Comparison of ENCODE assay signal across 8 mouse cellular contexts in the genomic region with DNA sequence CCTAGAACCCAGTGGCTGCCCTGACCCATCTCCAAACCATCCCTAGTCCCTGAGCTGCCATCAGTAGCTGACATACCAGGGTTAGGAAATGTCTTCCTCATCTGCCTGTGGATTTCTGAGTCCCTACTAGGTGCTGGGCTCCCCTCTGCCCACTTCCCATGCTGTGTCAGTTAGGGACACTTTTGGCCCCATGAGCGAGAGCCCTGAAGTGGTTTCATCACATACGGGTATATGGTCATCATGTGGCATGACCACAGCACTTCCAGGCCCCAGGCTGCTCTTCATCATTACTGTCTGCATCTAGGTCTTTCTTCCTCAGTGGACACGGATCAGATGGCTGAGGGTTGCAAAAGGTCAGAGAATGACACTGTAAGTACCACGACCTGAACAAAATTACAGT. TPM values are rescaled to one million over a fixed set of nuclear protein-coding genes. Genes with fewer than 3 reads are reported as not detected.
DNase-seq lines count a peak whose midpoint lies in the region; ATAC-seq and TF ChIP-seq lines count a peak whose summit lies in the region.

A gene (plus strand): TSS at position 301 of the 400 bp plus-strand sequence.

- H3K4me1 ChIP-seq in lung, adult 2 months (ENCODE audit: control insufficient read depth, insufficient read depth, low read length), result peaks cover 23% of the 10 kb centered on the region
- peaks cover 30% of the 10 kb centered on the region for H3K4me1 ChIP-seq in embryonic facial prominence, embryonic 13.5 days
- peaks cover 28% of the 10 kb centered on the region for H3K4me1 ChIP-seq in heart, embryonic 15.5 days (replicated peaks)
- H3K4me1 ChIP-seq in neural tube, embryonic 15.5 days, result peaks cover 16% of the 10 kb centered on the region

- H3K4me2 ChIP-seq in embryonic facial prominence, embryonic 13.5 days, result no peak within 1 kb of the TSS
- no peak within 1 kb of the TSS for H3K4me2 ChIP-seq in heart, embryonic 15.5 days
- no peak within 1 kb of the TSS for H3K4me2 ChIP-seq in neural tube, embryonic 15.5 days

- DNase-seq in lung, adult 2 months, result no peak
- no peak for DNase-seq in lung, postnatal 25 days (ENCODE audit: low spot score)
- no peak for DNase-seq in left cerebral cortex, postnatal 36 days (ENCODE audit: low spot score in 2 of 2)
- no peak for DNase-seq in ovary, postnatal 36 days (ENCODE audit: low spot score)
- no peak for DNase-seq in kidney, adult 11 months

- H3K4me3 ChIP-seq in lung, adult 2 months (replicated peaks; ENCODE audit: extremely low read depth, low read depth, low read length), result no peak within 1 kb of the TSS
- H3K4me3 ChIP-seq in embryonic facial prominence, embryonic 13.5 days, result no peak within 1 kb of the TSS
- no peak within 1 kb of the TSS for H3K4me3 ChIP-seq in heart, embryonic 15.5 days
- H3K4me3 ChIP-seq in neural tube, embryonic 15.5 days (replicated peaks), result no peak within 1 kb of the TSS

- no peak for TF ChIP-seq CTCF in lung, adult 2 months (IDR thresholded peaks at IDR 0.05; ENCODE audit: insufficient read depth, low read length)

- no peaks in the 10 kb centered on the region for H3K36me3 ChIP-seq in embryonic facial prominence, embryonic 13.5 days
- H3K36me3 ChIP-seq in heart, embryonic 15.5 days, result no peaks in the 10 kb centered on the region
- H3K36me3 ChIP-seq in neural tube, embryonic 15.5 days, result no peaks in the 10 kb centered on the region

- ATAC-seq in embryonic facial prominence, embryonic 13.5 days (ENCODE audit: insufficient number of reproducible peaks, insufficient read depth, low FRiP score, low TSS enrichment, low read depth), result no peak
- no peak for ATAC-seq in heart, embryonic 15.5 days (replicated peaks; ENCODE audit: insufficient number of reproducible peaks, insufficient read depth, low FRiP score, low read depth)
- ATAC-seq in neural tube, embryonic 15.5 days (ENCODE audit: low FRiP score), result no peak

- WGBS in lung, adult 2 months, result 80% methylated on average over 4 of the region's 4 CpGs
- WGBS in embryonic facial prominence, embryonic 13.5 days, result 80% methylated on average over 4 of the region's 4 CpGs
- 68% methylated on average over 4 of the region's 4 CpGs for WGBS in heart, embryonic 15.5 days
- 82% methylated on average over 4 of the region's 4 CpGs for WGBS in neural tube, embryonic 15.5 days

- no peaks in the 10 kb centered on the region for H3K27me3 ChIP-seq in embryonic facial prominence, embryonic 13.5 days
- no peaks in the 10 kb centered on the region for H3K27me3 ChIP-seq in heart, embryonic 15.5 days
- H3K27me3 ChIP-seq in neural tube, embryonic 15.5 days (replicated peaks), result no peaks in the 10 kb centered on the region

- no peak within 1 kb of the TSS for H3K27ac ChIP-seq in embryonic facial prominence, embryonic 13.5 days
- no peak within 1 kb of the TSS for H3K27ac ChIP-seq in heart, embryonic 15.5 days
- H3K27ac ChIP-seq in neural tube, embryonic 15.5 days (replicated peaks), result no peak within 1 kb of the TSS

- H3K9ac ChIP-seq in embryonic facial prominence, embryonic 13.5 days, result no peak within 1 kb of the TSS
- no peak within 1 kb of the TSS for H3K9ac ChIP-seq in heart, embryonic 15.5 days
- no peak within 1 kb of the TSS for H3K9ac ChIP-seq in neural tube, embryonic 15.5 days (replicated peaks)

- no peaks in the 10 kb centered on the region for H3K9me3 ChIP-seq in embryonic facial prominence, embryonic 13.5 days
- no peaks in the 10 kb centered on the region for H3K9me3 ChIP-seq in heart, embryonic 15.5 days (replicated peaks)
- H3K9me3 ChIP-seq in neural tube, embryonic 15.5 days (replicated peaks), result no peaks in the 10 kb centered on the region

- no peak for TF ChIP-seq POLR2A in lung, adult 2 months (IDR thresholded peaks at IDR 0.05; ENCODE audit: borderline replicate concordance, extremely low read depth, low read depth, low read length)

- intact Hi-C loops in left cerebral cortex, postnatal 36 days (cut with DNase I), result no loop called here

RNA-seq across cellular contexts. Expression of the gene that starts here (rescaled TPM):
- polyA plus RNA-seq in lung, adult 2 months (2012; rRNA removed), result 44.5 and 46.4 TPM in 2 replicates
- polyA plus RNA-seq in embryonic facial prominence, embryonic 13.5 days (2015; fragmentation: Nextera tagmentation; extraction: Ambion mirVana), result 26.4 and 28.5 TPM in 2 replicates
- 35.5 and 40.2 TPM in 2 replicates for polyA plus RNA-seq in heart, embryonic 15.5 days (2015; fragmentation: Nextera tagmentation; extraction: Ambion mirVana)
- 10 to 100 TPM; 21.3 to 30.7 TPM for total RNA-seq in left cerebral cortex, postnatal 36 days (2021)
- 33.6 and 35.2 TPM in 2 replicates for polyA plus RNA-seq in neural tube, embryonic 15.5 days (2015; fragmentation: Nextera tagmentation; extraction: Ambion mirVana)
